Mouse (Mus musculus): Measurements from ENCODE around the gene Dnajc7.
"Not testable (repeated sequence)": the region's sequence is repeated elsewhere in the genome, so short reads cannot be mapped to it uniquely, and the experiment has no call there.

Gene Dnajc7

DNA sequence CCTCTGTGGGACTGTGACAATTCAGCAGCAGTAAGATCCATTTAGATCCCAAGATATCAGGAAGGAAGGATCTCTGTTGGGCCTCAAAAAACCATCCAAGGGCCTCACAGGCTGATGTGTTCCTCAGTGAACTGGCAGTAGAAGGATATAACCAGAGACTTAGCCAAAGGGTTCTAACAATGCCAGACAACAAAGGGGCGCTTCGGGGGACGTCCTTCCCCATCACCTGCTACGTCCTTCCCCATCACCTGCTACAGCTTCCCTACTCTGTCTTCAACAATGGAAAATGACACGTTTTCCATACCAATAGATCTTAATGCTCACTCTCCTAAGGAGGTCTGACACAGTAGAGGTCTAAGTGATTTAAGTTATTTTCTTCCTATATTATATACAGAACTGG, 3.6 kb downstream of the Dnajc7 start:
- no peak for DNase-seq

DNA sequence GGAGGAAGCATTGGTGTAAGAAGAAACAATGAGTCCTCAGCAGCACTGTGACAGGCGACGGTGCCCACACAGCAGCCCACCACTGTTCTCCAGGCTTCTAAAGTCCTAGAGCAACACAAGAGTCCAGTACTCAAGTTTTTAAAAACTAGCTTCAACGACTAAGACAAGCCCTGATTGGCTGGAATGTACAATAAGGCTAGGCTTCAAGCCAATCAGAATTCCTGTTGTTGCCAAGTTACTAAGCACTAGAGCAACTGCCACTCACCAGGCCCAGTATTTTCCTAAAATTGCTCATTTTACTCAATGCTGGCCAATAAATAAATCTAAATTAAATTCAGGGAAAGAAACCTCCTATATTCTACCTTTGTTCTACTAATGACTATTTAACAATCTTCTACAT, 6.7 kb downstream of the Dnajc7 start:
- no peak for DNase-seq

DNA sequence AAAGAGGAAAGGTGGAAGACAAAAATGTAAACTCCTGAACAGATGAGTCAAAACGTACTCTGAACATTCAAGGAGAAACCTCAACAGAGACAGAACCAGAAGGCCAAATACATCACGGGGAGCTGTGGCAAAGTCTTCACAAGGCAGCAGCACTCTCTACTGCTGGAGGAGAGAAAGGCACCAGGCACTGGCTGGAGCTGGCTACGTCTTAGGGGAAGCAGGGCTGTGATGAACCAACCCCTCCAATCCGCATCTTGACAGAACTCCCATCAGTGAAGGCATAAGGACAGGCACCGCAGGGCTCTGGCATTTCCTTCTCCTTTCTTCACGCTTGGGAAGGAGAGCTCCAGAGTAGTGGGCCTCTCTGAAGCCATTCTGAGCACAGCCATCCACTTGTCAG, 8.3 kb downstream of the Dnajc7 start:
- no peak for DNase-seq

DNA sequence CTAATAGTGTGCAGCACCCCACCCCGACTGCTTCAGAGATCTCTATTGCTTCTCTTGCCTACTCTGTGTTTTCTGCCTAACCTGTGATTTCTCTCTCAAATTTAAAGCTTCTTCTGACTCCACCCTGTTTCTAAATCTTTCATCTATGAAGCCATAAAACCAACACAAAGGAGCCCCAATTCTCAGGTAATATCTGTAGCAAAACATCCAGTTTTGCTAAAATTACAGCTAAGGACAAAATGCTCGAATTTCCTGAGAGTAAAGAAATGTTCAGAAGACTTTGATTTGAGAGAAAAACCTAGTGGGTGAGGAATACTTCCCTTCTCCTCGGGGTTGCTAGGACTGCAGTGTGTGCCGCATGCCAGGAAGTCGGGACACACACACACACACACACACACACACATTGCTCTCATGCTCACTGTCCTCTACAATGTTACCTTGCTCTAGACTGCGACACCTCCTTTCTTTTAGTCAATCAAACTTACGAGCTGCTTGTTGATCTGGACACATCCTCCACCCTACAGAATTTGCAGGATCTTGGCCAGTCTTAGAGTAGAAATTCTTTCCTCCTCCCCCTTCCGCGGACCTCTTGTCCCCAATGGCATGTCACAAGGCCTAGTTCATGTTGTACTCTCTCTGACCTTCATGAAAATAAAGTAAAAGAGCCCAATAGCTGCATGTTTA, 9.8 kb downstream of the Dnajc7 start:
- no peak for DNase-seq

DNA sequence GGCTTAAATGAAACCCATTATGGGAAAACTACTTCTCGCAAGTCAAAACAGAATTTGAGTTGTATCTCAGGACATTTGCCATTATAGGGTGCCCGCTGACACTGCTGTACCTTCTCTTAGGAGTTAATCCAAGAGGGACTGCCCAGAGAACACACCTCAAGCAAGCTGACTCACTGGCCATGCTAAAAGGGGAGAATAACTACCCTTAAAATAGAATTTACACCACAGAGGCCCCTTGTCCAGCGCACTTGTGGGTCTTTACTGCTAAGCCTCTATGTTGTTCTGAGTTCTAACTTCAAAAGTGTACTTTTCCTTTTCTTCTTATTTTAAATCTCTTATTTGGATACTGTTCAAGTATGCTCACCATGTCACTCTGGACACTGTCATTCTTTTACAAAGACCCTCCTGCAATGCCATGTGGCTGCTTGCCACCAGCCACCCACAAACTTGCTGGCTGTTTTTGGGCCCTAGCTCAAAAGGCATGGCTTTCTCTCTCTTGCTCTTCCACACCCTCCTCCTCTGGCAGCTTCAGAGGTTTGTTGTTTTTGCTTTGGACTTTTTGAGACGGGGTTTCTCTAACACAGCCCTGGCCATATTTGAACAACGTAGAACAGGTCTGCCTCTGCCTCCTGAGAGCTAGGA, 10.5 kb downstream of the Dnajc7 start:
- DNase-seq: no peak

DNA sequence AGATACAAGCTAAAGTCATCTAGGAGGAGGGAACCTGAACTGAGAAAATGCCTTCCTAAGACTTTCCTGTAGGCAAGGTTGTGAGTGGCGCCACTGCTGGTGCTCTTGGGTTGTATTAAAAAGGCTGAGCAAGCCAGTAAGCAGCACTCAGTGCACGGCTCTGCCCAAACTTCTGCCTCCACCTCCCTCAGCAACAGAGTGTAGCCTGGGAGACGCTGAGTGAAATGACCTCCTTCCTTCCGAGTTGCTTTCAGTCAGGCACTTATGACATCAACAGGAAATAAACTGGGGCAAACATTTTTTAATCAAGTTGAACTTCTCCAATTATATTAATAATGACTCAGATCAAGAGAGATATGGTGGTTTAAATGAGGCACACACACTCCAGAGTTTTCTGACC, 11.2 kb downstream of the Dnajc7 start:
- DNase-seq: no peak

DNA sequence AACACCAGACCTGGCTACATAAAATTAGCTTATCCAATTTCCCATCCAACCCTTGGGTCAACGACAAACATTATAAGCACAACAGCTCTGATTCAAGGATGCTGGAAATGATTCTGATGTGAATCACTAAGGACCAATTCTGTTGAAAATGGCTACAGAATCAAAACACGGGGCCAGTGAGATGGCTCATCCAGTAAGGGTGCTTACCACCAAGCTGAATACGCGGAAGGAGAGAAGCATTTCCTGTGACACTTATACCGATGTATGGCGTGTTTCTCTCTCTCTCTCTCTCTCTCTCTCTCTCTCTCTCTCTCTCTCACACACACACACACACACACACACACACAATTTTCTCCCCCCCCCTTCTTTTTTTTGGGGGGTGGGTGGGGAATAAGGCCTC, 12.8 kb downstream of the Dnajc7 start:
- DNase-seq: no peak

DNA sequence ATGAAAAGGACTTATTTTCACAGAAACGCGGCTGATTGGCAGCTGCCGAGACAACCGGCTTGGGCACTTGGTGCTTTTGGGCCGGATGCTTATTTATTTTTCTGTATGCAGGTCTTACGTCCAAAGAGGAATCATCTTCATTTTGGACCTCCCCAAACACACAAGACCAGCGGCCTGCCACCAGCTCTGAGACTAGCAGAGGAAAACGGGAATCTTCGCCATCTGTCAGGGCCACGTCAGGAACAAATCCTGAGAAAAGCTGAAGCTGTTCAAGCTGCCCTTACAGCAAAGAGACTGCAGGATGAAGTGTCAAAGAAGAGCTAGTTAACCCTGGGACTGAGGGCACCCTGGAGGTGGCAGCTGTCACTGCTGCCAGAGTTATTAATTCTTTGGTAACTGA, 14.5 kb downstream of the Dnajc7 start:
- no peak for DNase-seq

DNA sequence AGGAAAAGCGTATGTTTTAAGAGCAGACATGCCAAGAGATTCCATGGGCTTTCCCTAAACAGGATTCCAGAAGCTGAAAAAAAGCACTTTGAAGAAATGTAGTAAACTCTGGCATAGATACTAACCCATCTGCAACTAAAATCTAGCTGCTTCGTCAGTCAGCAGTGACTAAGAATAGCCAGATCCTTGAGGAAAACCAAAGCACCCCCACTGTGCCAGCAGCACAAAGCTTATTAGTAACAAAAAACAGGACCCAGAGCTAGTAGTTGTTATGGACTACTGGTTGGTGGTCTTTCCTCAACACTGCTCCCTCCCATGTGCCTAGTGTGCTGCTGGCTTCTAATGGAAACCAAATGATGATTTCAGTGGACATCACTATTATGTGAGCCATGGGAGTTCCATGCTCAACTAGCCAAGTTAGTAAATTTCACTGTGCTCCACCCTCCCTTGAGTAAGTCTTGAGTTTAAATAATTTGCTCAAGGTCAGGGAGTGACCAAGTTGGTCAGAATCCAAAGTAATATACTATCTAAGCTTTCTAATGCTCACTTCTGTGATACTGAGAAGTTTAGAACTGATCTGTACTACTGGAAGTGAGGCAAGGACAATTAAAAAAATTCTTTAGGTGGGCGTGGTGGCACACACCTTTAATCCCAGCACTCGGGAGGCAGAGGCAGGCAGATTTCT, 15.5 kb downstream of the Dnajc7 start:
- DNase-seq: no peak

DNA sequence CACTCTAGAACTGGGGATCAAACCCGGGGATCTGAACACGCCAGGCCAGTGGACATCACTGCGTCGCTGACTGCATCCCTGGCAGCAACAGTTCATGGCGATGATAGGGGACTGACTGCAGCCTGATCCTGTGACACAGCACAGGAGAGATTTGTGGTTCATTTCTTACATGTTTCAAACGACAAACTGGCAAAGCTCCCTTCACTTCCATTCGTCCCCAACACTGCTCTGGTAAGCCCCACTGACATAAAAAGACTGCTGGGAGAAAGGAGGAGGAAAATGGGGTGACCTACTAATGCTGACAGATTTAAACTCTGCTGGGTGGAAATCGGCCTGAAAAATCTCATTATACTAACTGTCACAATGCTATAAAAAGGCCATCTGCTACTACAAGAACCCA, 16.2 kb downstream of the Dnajc7 start:
- no peak for DNase-seq

DNA sequence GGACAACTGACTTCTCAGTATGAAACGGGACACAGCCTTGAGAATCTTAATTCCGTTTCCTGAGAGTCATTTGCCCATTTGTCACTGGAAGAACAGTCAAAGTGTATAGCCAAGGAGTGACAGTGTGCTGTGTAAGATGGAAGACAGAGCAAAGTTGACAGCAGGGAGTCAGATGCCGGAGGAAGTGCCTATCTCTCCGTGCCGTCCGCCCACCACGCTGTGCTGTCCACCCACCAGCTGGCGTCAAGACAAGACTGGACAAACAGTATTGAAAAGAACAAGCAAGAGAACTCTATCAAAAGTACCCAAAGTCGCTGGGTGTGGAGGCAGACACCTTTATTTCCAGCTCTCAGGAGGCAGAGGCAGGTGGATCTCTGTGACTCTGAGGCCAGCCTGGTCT, 16.8 kb downstream of the Dnajc7 start:
- DNase-seq: no peak

DNA sequence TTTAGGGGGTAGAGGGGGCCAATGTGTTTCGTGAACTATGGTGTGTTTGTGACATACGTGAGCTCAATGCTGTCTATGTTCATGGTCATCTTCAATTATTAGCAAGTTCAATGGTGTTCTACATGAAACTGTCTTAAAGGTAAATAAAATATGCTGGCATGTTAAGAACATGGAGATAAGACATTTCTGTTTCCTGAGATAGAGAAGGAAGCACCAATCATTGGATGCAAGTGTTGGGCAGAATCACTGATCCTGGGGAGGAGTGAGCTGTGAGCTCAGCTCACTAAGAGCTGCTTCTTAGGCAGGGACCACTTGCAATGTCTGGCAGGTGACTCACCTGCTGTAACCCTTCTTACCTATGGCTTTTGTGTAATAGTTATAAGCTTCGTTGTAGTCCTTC, 18.6 kb downstream of the Dnajc7 start:
- no peak for DNase-seq

DNA sequence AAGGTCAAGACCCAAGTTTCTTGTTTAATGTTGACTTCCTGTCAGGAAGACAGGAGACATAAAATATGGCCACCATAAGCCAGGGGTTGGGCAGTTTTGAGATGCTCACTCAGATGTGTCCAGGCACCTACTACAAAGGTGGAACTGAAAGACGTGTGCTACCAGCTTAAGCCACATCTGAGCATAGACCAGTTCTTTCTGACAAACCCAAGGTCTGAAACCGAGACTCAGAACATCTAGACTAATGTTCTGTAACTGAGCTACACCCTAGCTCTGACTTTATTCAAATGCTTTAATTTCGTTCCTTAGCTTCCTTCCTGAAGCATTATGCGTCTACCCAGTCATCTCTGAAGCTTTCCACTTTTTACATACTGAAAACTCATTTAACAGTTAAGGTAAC, 21.9 kb downstream of the Dnajc7 start:
- no peak for DNase-seq

DNA sequence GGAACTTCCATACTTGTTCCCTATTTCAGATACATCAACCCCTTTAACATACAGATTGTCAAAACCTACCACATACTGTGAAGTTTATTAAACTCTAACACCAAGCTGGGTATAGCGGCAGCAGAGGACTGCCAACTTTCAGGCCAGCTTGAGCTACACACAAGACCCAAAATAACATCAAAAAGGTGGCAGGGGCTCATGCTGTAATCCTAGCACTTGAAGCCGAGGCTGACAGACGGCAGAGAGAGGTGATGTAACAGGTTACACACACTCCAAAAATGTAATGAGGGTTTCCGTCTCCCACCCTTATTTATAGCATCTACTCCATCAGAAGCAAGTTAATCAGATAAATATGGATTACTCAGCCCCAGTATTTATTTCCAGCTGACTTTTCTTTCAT, 24.4 kb downstream of the Dnajc7 start:
- no peak for DNase-seq

DNA sequence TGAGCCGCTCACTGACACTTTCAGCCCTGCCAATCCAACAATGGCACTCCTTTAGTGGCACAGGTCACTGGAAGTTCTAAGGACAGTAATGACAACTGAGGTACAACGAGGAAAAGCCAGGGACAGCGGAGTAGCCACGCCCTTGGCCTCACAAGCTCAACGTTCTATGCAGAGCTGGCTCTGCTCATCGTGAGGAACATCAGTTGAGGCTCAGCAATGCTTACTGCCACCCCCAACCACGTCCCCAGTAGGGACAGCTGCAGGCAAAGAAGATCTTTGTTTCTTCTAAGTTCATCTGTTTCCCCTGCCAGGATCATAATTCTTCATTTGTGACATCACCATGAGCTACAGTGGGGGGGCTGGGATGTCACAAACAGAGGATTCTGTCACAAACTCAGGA, 25.4 kb downstream of the Dnajc7 start:
- DNase-seq: no peak

DNA sequence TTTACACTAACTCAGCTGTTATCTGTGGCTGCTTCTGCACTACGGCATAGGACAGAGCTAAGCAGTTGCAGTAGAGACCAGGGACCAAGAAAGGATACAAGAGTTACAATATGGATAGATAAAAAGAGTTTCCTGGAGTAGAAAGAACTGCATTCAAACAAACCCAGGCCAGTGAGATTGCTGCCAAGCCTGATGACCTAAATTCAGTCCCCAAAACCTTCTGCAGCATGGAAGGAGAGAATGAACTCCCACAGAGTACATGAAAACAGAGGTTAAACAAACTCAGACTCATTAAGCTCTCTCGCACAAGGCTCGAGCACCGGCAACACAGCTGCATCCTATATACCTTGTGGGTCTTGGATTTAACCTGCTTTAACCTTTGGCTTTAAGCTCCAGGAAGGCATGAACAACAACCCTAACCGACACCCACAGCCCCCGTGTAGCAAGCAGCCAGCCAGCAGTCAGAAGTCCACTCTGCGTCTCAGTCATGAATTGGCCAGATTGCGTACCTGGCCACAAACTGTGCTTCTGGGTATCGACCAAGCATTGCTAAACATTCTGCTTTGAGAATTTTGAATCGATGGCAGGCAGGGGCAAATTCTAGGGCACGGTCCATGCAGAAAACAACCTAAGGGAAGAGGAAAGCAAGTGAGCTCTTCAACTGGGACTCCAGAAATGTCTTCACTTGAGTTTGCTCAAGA, 27.5 kb downstream of the Dnajc7 start:
- no peak for DNase-seq

DNA sequence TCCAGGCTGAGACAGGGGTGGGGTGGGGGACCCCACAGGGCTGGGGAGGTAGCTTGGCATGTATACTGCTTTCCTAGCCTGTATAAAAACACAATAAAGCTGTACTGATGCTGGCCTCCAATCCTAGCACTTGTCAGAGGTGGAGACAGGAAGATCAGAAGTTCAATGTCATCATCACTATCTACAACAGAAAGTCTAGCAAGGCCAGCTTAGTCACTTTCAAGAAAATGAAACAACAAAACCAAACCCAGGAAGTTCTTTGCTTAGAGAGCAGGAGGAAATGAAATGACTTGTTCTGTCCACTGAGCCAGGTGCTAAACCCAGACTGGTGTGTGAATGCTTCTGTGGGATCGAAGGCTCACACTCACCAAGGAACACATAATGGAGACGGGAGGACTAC, 31.5 kb downstream of the Dnajc7 start:
- no peak for DNase-seq

DNA sequence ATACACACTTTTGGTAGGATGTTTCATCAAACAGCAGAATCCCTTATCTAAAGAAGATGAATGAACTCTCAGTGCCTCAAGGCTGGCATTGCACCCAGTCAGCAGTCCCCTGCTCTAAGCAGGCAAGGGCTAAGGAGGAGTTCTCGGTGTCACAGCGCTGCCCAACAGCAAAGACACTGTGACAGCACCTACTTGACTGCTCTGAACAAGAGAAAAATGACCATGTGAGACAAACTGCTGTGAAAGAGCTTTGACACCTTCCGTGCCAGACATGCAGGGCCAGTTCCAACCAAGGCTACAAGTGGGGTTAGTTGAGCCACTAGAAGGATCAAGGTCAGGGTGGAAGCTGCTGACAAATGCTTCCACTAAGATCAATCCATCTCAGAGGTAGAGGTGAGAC, 34.8 kb downstream of the Dnajc7 start:
- no peak for DNase-seq

DNA sequence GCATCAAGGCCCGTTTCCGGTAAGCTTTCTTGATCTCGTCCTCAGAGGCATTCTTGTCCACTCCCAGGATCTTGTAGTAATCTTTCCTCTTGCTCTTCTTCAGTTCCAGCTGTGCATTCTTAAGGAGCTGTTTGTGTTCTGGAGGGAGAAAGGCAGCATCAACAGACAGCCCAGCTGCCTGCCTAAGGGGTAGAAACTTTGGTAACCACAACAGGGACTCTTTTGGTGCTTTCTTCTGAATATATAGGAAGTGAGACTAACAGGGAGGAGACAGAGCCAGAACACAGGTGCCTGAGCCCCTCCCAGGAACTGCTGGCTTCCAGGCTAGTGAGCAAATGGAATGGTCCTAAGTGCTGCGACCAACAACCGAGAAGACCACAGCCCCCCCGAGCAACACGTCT, 35.4 kb downstream of the Dnajc7 start:
- no peak for DNase-seq

DNA sequence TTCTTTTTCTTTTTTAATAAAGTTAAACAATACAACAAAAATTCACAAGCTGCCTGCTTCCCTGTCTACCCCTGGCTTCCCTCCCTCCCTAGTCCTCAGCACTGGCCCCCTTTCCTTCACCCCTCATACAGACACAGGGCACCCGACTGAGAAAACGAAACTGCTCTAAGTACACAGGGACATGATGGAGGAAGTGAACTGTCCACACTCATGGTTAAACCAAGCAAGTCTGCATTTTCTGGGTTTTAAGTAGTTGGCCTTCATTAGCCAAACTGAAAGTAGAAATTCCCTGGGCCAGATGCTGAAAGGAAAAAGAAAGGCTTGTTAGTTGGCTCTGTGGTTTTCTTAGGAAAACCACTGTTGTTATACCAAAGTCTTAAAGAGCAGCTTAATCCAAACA, 37.1 kb downstream of the Dnajc7 start:
- no peak for DNase-seq

DNA sequence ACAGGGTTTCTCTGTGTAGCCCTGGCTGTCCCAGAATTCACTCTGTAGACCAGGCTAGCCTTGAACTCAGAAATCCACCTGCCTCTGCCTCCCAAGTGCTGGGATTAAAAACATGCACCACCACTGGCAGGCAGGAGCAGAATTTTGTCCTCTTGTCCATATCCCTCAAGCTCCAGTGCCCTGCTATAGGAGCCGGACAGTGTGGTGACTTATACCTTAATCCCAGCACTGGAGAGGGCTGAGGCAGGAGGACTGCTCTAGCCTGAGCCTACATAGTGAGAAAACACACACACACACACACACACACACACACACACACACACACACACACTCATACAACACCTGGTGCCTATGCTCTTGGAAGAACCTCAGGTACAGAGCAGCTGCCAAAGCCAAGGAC, 37.6 kb downstream of the Dnajc7 start:
- DNase-seq: not testable (repeated sequence)

DNA sequence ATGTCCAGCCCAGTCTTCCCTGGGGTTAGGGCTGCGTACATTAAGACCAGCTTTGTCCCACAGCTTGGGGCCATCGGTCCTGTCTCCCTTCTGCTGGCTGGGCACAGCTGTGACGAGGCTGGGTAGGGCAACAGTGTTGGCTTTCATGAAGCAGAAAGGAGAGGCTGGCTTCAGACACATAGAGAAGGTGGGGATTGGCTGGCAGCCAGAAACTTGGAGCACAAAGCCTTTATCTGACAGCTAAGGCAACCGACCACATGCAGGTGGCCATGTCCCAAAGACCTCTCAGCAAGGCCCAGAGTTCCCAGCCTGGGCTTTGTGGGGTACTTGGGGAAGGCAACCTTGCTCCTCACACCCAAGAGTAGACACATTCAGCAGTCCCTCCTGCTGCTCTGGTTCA, 38.2 kb downstream of the Dnajc7 start:
- DNase-seq: no peak

DNA sequence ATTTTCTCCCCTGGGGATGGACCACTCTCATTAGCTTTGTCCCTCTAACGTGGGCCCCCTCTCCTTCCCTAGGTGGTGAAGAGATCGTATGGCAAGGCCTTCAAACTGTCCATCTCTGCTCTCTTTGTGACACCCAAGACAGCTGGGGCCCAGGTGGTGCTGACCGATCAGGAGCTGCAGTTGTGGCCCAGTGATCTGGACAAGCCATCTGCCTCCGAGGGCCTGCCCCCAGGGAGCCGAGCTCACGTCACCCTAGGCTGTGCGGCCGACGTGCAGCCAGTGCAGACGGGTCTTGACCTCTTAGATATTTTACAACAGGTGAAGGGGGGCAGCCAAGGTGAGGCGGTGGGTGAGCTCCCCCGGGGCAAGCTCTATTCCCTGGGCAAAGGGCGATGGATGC, 39.7 kb downstream of the Dnajc7 start:
- peak in 1 of 2 experiments; percentile 62 for DNase-seq
